Mouse (Mus musculus): Measurements from ENCODE around the gene Phf14.

- TF ChIP-seq ZNF384 (IDR thresholded peaks at IDR 0.05; ENCODE audit: low read depth, low read length), result no peak
- no peak for TF ChIP-seq BHLHE40 (IDR thresholded peaks at IDR 0.05; ENCODE audit: borderline replicate concordance, low read depth, low read length)
- TF ChIP-seq POLR2A (IDR thresholded peaks at IDR 0.05; ENCODE audit: control insufficient read depth in 1 of 2, insufficient read depth in 1 of 2, low read depth in 1 of 2, low read length in 2 of 2, poor library complexity in 1 of 2), result no peak
- TF ChIP-seq CHD1 (IDR thresholded peaks at IDR 0.05; ENCODE audit: low read depth, low read length), result no peak
Measured at GRCm38 (mm10) chr6:12005455-12005854, 97.8 kb downstream of the Phf14 start.
